Mouse (Mus musculus): Measurements from ENCODE around the gene Abca1.

Gene Abca1

DNA sequence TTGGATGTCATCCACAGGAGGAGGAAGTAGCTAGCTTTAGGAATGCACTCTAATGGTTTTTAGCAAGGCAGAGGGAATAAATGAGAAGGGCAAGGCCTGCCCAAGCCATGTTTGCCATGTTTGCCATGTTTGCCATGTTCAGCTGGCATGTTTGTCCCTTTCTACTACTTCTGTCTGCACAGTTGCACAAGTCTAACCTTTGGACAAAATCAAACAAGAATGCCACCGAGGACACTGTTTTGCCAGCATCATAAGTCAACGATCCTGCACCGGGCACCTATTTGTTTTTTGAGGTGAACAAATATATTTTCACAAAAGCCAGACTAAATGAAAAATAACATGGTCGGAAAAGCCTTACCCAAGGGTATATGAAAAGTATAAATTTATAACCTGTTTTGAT lies 149.8 kb downstream of the Abca1 start:
- in situ Hi-C loops (cut with MboI, MseI) = loop anchor here (10.0 kb wide), 1 partner anchor 565 kb away; no protein-coding TSS in a partner anchor

GRCm38 (mm10) chr4:53009183-53009582 lies 150.5 kb downstream of the Abca1 start:
- in situ Hi-C loops (cut with MboI, MseI) = loop anchor here (10.0 kb wide), 1 partner anchor 564 kb away; no protein-coding TSS in a partner anchor

- in situ Hi-C loops (cut with MboI, MseI) = loop anchor here (10.0 kb wide), 1 partner anchor 555 kb away; no protein-coding TSS in a partner anchor
Observed at GRCm38 (mm10) chr4:53000154-53000553, 159.5 kb downstream of the Abca1 start.

DNA sequence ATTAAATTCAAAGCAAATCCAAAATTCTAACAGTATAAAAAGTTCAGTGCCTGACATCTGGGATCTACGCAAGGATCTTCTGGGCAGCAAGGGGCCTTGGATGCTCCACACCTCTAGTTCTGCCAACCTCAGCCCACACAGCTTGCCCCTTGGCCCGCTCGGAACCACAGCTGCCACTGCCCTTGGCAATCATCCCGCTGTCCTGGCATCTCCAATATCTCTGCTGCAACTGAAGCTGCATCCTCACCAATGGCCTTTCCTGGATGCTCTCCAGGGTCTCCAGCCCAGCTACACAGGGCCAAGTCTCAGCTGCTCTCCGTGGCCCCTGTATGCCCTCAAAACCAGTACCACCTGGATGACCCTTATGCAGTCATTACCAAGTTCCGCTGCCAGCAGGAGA lies 160.2 kb downstream of the Abca1 start:
- in situ Hi-C loops (cut with MboI, MseI) = no loop called here

DNA sequence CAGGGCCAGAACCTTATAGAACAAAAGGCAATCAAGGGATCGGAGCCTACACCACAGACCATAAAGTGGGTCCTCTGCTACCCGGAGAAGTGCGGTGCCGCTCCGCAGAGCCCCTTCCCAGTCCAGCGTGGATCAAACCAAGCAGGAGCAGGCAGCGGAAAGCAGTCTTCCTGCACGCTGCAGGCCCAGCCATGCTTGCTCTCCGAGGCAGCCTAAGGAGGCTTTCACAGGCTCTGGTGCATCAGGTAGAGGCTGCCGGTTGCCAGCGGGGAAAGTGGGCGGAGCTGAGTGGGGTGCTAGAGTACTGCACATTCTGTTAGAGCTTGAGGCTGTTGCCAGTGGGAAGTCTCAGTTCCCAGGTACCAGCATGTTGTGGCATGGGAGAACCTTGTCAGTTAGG lies 170.4 kb downstream of the Abca1 start, which contains the start of gene Nipsnap3a:
Gene Nipsnap3a, plus strand, starts transcription at position 25 of the 400 bp plus-strand sequence.
- in situ Hi-C loops (cut with MboI, MseI) = no loop called here

GRCm38 (mm10) chr4:52986266-52986665 lies 173.4 kb downstream of the Abca1 start:
- in situ Hi-C loops (cut with MboI, MseI) = no loop called here

GRCm38 (mm10) chr4:52985216-52985615 lies 174.5 kb downstream of the Abca1 start:
- in situ Hi-C loops (cut with MboI, MseI) = no loop called here

All from T-helper 1 cell (primary cell).